Mouse (Mus musculus) heart, embryonic 10.5 days (tissue): ENCODE measurements around the gene Pfdn5. TPM values are rescaled to one million over a fixed set of nuclear protein-coding genes. Genes with fewer than 3 reads are reported as not detected.

Source experiments
- DNase-seq: peaks from one replicate; pipeline ENCODE4 v3.0.0-alpha.2; 2017; ENCODE audit warnings: low spot score
- H3K27ac ChIP-seq: fragments of 300-500 bp; sonication (generic); 2 replicates; pipeline ENCODE4 v1.5.1; 2016; ENCODE audit warnings: mild to moderate bottlenecking
- H3K27me3 ChIP-seq: fragments of 300-500 bp; sonication (generic); 2 replicates; pipeline ENCODE4 v1.6.1; 2016; ENCODE audit warnings: mild to moderate bottlenecking; ENCODE audit not compliant: poor library complexity, insufficient read depth, severe bottlenecking
- H3K36me3 ChIP-seq: fragments of 300-500 bp; sonication (generic); 2 replicates; pipeline ENCODE4 v1.6.1; 2016; ENCODE audit warnings: mild to moderate bottlenecking, moderate library complexity
- H3K4me1 ChIP-seq: fragments of 300-500 bp; sonication (generic); 2 replicates; pipeline ENCODE4 v1.6.1; 2016; ENCODE audit warnings: mild to moderate bottlenecking
- H3K4me3 ChIP-seq: fragments of 300-500 bp; sonication (generic); 2 replicates; pipeline ENCODE4 v1.5.1; 2016; ENCODE audit warnings: mild to moderate bottlenecking, moderate library complexity
- H3K9me3 ChIP-seq: fragments of 300-500 bp; sonication (generic); 2 replicates; pipeline ENCODE4 v1.6.1; 2016; ENCODE audit warnings: mild to moderate bottlenecking, moderate library complexity
- WGBS: fragments of 180-500 bp; shearing (Covaris S2); methylation state at CpG from one replicate; pipeline ENCODE4 v1.1.7; 2016; 5-methylcytosine and 5-hydroxymethylcytosine counted together
- polyA plus RNA-seq: library from polyadenylated mRNA; unstranded; fragments of >200 nt; fragmentation: Nextera tagmentation; extraction: Ambion mirVana; gene quantifications from 2 replicates; pipeline ENCODE4 v1.2.1, GENCODE M21; 2016

Pfdn5 gene
- 260 and 282 TPM in 2 replicates for polyA plus RNA-seq

DNA sequence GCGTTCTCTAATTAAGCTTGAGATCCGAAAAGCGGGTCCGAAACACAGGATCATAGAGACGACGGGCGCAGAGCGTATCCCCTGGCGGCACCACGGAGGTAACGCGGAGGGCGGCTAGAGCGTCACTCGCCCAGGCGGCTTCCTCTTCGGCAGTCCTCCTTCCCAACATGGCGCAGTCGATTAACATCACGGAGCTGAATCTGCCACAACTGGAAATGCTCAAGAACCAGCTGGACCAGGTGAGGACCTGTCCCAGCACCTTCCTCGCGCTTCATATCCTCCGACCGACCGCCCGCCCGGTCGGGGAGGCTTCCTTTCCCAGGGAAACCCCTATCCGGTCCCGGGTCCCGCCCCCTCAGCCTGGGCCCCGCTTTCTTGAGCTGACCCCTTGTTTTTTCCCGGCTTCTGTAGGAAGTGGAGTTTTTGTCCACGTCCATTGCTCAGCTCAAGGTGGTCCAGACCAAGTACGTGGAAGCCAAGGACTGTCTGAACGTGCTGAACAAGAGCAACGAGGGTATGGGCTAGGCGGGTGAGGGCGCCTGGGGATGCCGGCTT lies at the start of gene Pfdn5:
TSS of gene Pfdn5 (plus strand) at position 95 of the 555 bp plus-strand sequence.
- DNase-seq: peak; percentile 91
- under 1% methylated on average over 40 of the region's 40 CpGs for WGBS
- Histone ChIP-seq H3K27ac (peak within 1 kb of the TSS; percentile 94), H3K4me3 (peak within 1 kb of the TSS; percentile 75), H3K9me3 (no peaks in the 10 kb centered on the region), H3K36me3 (peaks cover 60% of the 10 kb centered on the region), H3K4me1 (peaks cover 8% of the 10 kb centered on the region; the same call in 1 of the 2 replicates), H3K27me3 (no peaks in the 10 kb centered on the region)

DNA sequence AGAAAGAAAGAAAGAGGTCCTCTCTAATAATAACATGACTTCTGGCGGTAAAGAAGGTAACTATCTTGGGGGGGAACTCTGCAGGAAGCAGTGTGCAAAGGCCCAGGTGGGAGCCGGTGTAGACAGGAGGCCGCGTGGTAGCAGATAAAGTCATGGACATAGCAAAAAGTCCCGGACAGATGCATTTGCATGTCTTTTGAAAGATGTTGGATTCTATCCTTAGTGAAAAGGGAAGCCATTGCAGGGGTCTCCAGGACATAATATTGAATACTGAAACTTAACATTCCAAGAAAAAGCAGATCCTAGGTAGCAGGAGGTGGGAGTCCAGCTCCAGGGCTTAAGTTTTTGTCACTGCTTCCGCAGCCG lies 47.2 kb upstream of the Pfdn5 start:
- WGBS: 25% methylated on average over 7 of the region's 7 CpGs
- Histone ChIP-seq H3K4me3 (peak overlapping the region; percentile 98), H3K9me3 (no peaks in the 10 kb centered on the region), H3K36me3 (peaks cover 24% of the 10 kb centered on the region), H3K4me1 (peaks cover 32% of the 10 kb centered on the region), H3K27ac (peak overlapping the region; percentile 96), H3K27me3 (no peaks in the 10 kb centered on the region)
- DNase-seq: no peak

DNA sequence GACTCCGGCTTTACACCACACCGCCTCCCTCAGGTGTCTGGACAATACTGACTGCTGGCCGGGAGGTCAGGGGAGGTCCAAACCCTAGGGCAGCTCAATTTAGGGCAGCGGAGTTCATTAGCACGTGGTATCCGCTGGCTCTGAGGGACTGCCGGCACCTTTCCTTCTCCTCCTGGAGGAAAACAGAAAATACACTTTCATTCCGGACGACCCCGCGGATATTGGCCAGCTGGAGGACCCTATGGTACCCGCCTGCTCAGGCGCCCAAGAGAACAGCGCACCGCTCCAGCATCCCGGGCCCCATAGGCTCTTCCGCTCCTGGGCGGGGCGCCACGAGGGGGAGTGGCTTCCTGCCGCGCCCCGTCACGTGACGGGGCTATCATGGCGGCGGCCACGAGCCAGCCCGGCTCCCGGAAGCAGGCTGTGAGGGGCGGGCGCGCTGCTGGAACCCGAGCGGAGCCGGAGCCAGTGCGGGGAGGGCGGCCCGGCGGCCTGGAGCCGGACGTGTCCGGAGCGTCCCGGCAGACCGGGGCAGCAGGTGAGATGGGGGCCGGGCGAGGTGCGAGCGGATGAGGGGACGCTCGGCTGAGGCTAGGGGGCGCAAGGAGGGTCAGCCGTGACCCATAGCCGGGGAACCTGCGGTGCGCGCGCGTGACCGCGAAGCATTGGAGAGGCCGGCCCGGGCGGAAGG lies 46.7 kb upstream of the Pfdn5 start, which contains the start of gene Mfsd5:
TSS of gene Mfsd5 (plus strand) at position 363 of the 691 bp plus-strand sequence.
- Histone ChIP-seq H3K27me3 (no peaks in the 10 kb centered on the region), H3K4me3 (peak within 1 kb of the TSS; percentile 98), H3K4me1 (peaks cover 32% of the 10 kb centered on the region), H3K36me3 (peaks cover 24% of the 10 kb centered on the region), H3K27ac (peak within 1 kb of the TSS; percentile 96), H3K9me3 (no peaks in the 10 kb centered on the region)
- WGBS: under 1% methylated on average over 65 of the region's 65 CpGs
- DNase-seq: peak; percentile 96

DNA sequence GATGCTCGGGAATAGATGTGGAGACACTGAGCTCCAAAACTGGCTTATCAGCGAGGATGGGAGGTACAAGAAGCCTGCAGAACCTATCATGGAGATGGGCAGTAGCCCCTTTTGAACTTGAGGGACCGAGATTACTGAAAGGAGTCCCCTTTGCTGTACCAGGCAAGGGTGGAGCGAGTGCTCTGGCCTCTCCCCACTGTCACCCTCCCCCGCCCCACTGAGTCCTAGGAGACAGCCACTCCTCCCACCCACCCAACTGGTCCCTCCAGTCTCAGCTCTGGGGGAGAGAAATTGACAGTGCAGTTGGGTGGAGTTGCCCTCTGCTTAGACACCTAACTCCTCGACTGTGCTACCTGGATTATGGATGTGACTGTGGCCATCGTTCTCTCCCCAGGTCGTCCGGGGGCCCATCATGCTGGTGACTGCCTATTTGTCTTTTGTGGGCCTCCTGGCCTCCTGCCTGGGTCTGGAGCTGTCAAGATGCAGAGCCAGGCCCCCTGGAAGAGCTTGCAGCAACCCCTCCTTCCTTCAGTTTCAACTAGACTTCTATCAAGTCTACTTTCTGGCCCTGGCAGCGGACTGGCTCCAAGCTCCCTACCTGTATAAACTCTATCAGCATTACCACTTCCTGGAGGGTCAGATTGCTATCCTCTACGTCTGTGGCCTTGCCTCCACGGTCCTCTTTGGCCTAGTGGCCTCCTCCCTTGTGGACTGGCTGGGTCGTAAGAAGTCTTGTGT lies 46.0 kb upstream of the Pfdn5 start:
- WGBS: 29% methylated on average over 13 of the region's 13 CpGs
- H3K27ac ChIP-seq: peak overlapping the region; percentile 96
- H3K9me3 ChIP-seq: no peaks in the 10 kb centered on the region

DNA sequence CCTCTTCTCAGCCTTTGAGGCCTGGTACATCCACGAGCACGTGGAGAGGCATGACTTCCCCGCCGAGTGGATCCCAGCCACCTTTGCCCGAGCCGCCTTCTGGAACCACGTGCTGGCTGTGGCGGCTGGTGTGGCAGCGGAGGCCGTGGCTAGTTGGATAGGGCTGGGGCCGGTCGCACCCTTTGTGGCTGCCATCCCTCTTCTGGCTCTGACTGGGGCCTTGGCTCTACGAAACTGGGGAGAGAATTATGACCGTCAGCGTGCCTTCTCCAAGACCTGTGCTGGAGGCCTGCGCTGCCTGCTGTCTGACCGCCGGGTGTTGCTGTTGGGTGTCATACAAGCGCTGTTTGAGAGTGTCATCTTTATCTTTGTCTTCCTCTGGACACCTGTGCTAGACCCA lies 45.3 kb upstream of the Pfdn5 start:
- peaks cover 41% of the 10 kb centered on the region for H3K4me1 ChIP-seq
- DNase-seq: no peak
- H3K36me3 ChIP-seq: peaks cover 24% of the 10 kb centered on the region
- H3K27ac ChIP-seq: 0 out of 2 replicates have a peak overlapping the region, but pooled peaks have one; percentile 96
- no peaks in the 10 kb centered on the region for H3K9me3 ChIP-seq
- peak overlapping the region; percentile 98 for H3K4me3 ChIP-seq
- no peaks in the 10 kb centered on the region for H3K27me3 ChIP-seq
- 93% methylated on average over 19 of the region's 19 CpGs for WGBS

More for the DNA sequence above, 46.0 kb upstream of the Pfdn5 start:
- peaks cover 24% of the 10 kb centered on the region for H3K36me3 ChIP-seq
- H3K4me1 ChIP-seq: peaks cover 36% of the 10 kb centered on the region
- DNase-seq: no peak
- peak overlapping the region; percentile 98 for H3K4me3 ChIP-seq
- no peaks in the 10 kb centered on the region for H3K27me3 ChIP-seq

DNA sequence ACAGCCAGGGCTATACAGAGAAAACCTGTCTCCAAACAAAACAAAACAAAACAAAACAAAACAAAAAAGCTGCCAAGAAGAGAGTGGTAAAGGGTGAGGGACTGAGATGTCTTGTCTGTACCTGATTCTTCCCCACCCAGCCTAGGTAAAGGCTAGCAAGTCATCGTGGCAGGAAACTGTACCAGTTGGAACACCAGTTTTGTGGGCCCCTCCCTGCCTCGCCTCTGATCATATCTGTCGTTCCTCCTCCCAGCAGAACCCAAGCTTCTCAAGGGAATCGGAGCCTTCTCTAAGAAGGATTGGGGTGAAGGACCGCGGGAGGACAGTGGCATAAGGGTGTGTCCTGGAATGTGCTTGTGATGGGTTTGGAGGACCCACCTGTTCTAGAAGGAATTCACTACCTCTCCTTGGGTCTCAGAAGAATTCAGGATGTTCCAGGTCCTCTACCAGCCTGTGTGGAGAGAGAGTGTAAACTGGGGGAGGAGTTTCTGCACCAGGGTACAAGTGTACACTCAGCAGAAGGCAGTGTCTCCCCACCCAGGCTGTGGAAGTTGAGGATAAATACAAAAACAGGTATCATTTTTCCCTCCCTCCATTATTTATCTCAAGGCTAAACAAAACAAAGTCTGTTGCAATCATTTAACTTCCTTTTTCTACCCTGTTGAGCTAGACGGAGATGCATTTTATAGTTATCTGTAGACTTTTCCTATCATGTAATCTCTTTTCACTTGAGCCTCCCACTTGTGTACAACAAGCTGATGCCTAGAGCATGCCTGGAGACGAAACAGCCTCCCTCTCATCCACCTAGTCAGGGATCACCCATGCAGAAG lies 43.2 kb upstream of the Pfdn5 start:
- WGBS: 73% methylated on average over 8 of the region's 8 CpGs
- Histone ChIP-seq H3K27ac (no peak overlapping the region), H3K4me3 (no peak overlapping the region), H3K36me3 (peaks cover 24% of the 10 kb centered on the region), H3K9me3 (no peaks in the 10 kb centered on the region), H3K27me3 (no peaks in the 10 kb centered on the region), H3K4me1 (peaks cover 41% of the 10 kb centered on the region)
- DNase-seq: no peak

DNA sequence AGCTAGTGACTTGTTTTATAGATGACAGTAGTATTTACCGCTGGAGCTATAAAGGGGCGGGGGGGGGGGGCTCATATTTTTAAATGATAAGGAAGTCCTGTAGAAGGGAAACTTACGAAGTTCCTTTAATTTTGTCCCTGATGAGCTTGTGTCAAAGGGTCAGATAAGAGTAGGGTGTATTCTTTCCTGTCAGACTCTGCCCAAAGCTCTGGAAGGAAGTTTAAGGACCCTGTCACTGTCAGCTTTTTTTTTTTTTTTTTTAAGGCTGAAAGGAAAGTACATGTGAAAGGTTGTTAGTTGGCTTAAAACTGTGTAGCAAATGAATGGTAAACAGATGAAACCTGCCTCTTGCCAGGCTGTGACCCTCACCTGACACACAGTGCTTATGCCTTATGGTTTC lies 42.3 kb upstream of the Pfdn5 start:
- no peak for DNase-seq
- H3K36me3 ChIP-seq: peaks cover 24% of the 10 kb centered on the region
- 58% methylated on average over 3 of the region's 3 CpGs for WGBS
- H3K9me3 ChIP-seq: no peaks in the 10 kb centered on the region
- peaks cover 38% of the 10 kb centered on the region for H3K4me1 ChIP-seq
- no peak overlapping the region for H3K27ac ChIP-seq
- no peak overlapping the region for H3K4me3 ChIP-seq
- no peaks in the 10 kb centered on the region for H3K27me3 ChIP-seq

DNA sequence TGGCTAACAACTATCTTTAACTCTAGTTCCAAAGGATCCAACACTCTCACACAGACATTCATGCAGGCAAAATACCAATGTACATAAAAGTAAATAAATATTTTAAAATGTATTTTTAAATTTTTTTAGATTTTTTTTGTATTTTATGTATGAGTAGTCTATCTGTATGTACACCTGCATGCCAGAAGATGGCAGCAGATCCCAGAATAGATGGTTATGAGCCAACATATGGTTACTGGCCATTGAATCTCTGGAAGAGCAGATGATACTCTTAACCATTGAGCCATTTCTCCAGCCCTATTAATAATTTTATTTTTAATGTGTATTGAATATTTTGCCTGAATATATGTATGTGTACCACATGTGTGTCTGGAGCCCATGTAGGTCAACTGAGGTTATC lies 38.5 kb upstream of the Pfdn5 start:
- Histone ChIP-seq H3K4me1 (peaks cover 12% of the 10 kb centered on the region), H3K27ac (no peak overlapping the region), H3K36me3 (peaks cover 3% of the 10 kb centered on the region; the same call in 1 of the 2 replicates), H3K4me3 (no peak overlapping the region), H3K9me3 (no peaks in the 10 kb centered on the region), H3K27me3 (no peaks in the 10 kb centered on the region)
- DNase-seq: no peak

DNA sequence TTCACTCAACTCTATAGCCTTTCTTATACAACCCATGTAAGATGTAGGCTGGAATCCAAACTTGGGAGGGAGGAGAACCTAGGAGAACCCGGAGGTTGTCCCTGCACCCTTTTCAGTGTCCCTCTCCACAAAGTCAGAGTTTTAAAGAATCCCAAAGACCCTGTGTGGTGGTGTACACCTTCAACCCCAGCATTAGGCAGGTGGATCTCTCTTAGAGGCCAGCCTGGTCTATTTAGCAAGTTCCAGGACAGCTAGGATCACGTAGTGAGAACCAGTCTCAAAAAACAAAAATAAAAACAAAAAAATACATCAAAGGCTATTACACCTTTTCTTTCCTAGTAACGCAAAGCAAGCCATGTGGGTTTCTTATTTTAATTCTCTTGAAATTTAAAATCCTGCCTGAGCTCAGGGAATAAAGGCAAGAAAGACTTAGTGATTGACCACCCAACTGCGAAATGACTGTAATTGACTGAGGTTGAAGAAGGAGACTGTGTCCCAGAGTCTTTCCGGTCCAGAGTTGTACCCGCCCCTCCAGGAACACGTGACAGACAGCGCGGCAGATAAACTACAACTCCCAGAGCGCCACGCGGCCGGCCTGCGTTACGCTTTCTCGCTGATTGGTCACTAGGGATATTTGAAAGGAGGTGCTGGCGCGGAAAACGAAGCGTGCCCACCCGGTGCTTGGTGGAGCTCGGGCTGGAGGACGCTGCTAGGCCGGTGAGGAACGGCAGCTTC lies 30.1 kb upstream of the Pfdn5 start, which contains the start of gene Espl1:
TSS of gene Espl1 (plus strand) at position 634 of the 735 bp plus-strand sequence.
- DNase-seq: peak; percentile 98
- Histone ChIP-seq H3K27me3 (no peaks in the 10 kb centered on the region), H3K27ac (peak within 1 kb of the TSS; percentile 83), H3K9me3 (no peaks in the 10 kb centered on the region), H3K4me3 (peak within 1 kb of the TSS; percentile 86), H3K4me1 (peaks cover 6% of the 10 kb centered on the region), H3K36me3 (peaks cover 30% of the 10 kb centered on the region)
- 7% methylated on average over 25 of the region's 25 CpGs for WGBS

DNA sequence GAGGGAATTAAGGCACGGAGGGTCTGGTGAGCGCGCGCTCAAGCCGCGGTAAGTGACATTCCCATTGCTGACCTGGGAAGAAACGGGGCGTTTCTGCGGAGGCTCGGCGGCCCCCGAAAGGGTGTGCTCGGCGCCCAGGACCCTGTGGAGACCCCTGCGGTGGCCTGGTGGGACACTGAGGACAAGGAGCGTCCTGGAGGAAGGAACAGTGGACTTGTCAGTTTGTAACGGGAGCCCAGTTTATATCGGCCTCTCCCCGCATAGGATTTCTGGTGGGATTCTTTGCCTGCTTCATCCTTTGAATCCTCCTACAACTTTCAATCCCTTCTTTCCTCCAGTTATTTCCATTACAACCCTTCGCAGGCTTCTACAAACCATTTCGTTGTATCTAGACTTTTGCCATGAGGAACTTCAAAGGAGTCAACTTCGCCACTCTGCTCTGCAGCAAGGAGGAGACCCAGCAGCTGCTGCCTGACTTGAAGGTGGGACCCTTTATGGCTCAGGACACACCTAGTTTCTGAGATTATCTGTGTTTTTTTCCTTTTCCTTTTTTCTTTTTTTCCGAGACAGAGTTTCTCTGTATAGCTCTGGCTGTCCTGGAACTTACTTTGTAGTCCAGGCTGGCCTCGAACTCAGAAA lies 29.4 kb upstream of the Pfdn5 start:
- Histone ChIP-seq H3K9me3 (no peaks in the 10 kb centered on the region), H3K27ac (peak overlapping the region; percentile 83), H3K4me3 (peak overlapping the region; percentile 86), H3K27me3 (no peaks in the 10 kb centered on the region), H3K36me3 (peaks cover 37% of the 10 kb centered on the region), H3K4me1 (peaks cover 6% of the 10 kb centered on the region)
- 4% methylated on average over 24 of the region's 24 CpGs for WGBS
- DNase-seq: no peak

DNA sequence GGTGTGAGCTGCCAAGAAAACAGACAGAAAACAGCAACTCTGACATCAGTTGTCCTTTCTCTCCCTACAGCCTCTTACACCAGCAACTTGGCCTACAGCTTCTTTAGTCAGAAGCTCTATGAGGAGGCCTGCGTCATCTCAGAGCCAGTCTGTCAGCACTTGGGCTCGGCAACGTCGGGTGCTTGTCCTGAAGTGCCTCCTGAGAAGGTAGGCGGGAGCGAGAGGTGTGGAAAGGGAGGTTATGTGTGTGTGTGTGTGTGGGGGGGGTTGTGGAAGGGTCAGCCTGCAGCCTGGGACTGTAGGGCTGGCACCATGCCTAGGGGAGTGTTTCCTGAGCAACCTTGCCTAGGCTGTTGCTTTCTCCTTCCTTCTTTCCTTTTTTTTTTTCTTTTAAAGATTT lies 23.4 kb upstream of the Pfdn5 start:
- Histone ChIP-seq H3K4me3 (no peak overlapping the region), H3K36me3 (peaks cover 88% of the 10 kb centered on the region), H3K27me3 (no peaks in the 10 kb centered on the region), H3K27ac (no peak overlapping the region), H3K9me3 (no peaks in the 10 kb centered on the region), H3K4me1 (peaks cover 3% of the 10 kb centered on the region; the same call in 1 of the 2 replicates)
- 39% methylated on average over 6 of the region's 6 CpGs for WGBS
- DNase-seq: peak; percentile 93
